Mouse (Mus musculus): ENCODE measurements at regions not wholly inside any gene's neighbourhood (a gene's known extent, or its start where the extent isn't known, plus 50 kb on each side); places are given as distances from the start of the nearest gene placed in this dataset.

- TF ChIP-seq CTCF (IDR thresholded peaks at IDR 0.05; ENCODE audit: borderline replicate concordance, extremely low read depth, insufficient read depth, insufficient read length) (peak; percentile 36; the same call in 1 of the 2 replicates), POLR2A (IDR thresholded peaks at IDR 0.05; ENCODE audit: borderline replicate concordance, extremely low read depth, insufficient read depth, insufficient read length, poor library complexity, severe bottlenecking) (no peak)
Observed at GRCm38 (mm10) chr5:148661120-148661519, 108.5 kb upstream of the Ubl3 start.

Measured in brain, embryonic 14.5 days (tissue).